Mouse (Mus musculus): ENCODE measurements at regions not wholly inside any gene's neighbourhood (a gene's known extent, or its start where the extent isn't known, plus 50 kb on each side); places are given as distances from the start of the nearest gene placed in this dataset.

GRCm38 (mm10) chr1:4722333-4722931, 85.3 kb upstream of the Gm37988 start:
- TF ChIP-seq POLR2A (IDR thresholded peaks at IDR 0.05; ENCODE audit: borderline replicate concordance, insufficient read depth, low read length) (no peak), CTCF (IDR thresholded peaks at IDR 0.05; ENCODE audit: borderline replicate concordance, insufficient read depth, low read depth, low read length) (no peak)
